Mouse (Mus musculus): ENCODE measurements around the gene Wdr93. TPM values are rescaled to one million over a fixed set of nuclear protein-coding genes. Genes with fewer than 3 reads are reported as not detected.
A peak's percentile ranks its signal among the peaks of the same experiment; 100 is the strongest.

Wdr93 gene
- polyA plus RNA-seq, 1 experiment from 2014 or later, result 0.52 TPM

DNA sequence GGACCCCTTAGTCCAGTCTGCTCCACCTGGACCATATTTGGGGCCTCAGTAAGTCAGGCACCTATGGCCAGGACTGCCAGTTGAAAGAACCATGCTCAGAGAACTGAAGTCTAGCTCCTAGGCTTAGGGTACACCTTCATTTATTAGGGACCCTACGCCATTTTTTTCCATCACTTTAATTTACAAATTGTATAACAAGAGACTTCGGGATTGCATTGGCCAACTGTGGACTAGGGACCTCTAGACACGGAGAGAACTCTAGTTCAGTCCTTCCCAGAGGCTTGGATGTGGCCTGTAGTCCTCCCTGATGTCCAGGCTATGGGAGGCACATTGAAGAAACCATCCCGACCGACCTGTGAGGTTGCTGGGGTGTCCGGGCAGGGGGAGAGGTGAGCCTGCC is 50.7 kb downstream of the Wdr93 start, which contains the start of gene Mesp1:
Gene Mesp1, minus strand, starts transcription at position 101 of the 400 bp plus-strand sequence.
- Histone ChIP-seq H3K4me3 (peak within 1 kb of the TSS; percentile 46), H3K9me3 (no peaks in the 10 kb centered on the region), H3K27me3 (ENCODE audit: insufficient read depth, poor library complexity, severe bottlenecking) (peaks cover 89% of the 10 kb centered on the region), H3K27ac (peak within 1 kb of the TSS; percentile 30), H3K36me3 (no peaks in the 10 kb centered on the region), H3K4me1 (replicated peaks) (peaks cover 44% of the 10 kb centered on the region)
- DNase-seq (ENCODE audit: low spot score), result no peak
- WGBS, result 74% methylated on average over 6 of the region's 6 CpGs

DNA sequence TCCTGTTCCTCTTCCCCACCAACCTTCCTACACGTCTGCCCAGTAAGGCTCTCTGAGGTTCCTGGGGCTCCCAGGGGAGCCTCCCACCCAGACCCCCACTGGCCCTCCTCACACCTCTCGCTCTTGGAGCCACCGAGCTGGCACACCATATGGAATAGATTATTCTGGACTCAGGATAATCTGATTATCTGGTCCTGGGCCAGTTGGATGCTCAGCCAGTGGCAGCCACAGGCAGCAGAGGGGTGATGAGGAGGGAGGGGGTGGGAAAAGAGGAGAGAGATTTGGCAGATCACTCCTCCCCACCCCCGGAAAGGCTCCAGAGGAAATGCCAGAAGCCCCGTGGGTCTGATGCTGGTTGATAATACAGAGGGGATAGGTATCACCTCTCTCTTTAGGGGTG is 55.6 kb downstream of the Wdr93 start:
- Histone ChIP-seq H3K27ac (no peak overlapping the region), H3K4me3 (no peak overlapping the region), H3K36me3 (no peaks in the 10 kb centered on the region), H3K27me3 (ENCODE audit: insufficient read depth, poor library complexity, severe bottlenecking) (peaks cover 53% of the 10 kb centered on the region), H3K9me3 (no peaks in the 10 kb centered on the region), H3K4me1 (replicated peaks) (peaks cover 17% of the 10 kb centered on the region)
- WGBS, result 35% methylated on average over 5 of the region's 5 CpGs
- no peak for DNase-seq (ENCODE audit: low spot score)

DNA sequence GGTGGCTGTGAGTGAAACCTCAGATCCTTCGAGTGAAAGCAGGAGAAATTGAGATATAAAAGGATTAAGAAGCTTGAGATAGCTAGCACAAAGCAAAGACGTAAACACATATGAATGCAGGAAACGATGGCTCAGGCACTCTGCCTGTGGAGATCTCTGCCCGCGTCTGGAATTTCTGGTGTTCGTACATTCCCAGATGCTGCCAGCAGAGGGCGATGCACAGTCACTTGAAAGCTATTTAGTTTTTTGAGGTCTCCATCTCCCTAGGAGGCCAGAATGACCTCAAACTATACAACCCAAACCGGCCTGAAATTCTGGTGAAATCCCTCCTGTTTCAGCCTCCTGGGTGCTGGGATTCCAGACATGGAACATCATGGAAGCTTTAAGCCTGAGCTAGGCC is 56.1 kb downstream of the Wdr93 start:
- H3K9me3 ChIP-seq, result no peaks in the 10 kb centered on the region
- H3K4me3 ChIP-seq, result no peak overlapping the region
- peak; percentile 86 for DNase-seq (ENCODE audit: low spot score)
- H3K4me1 ChIP-seq (replicated peaks), result peaks cover 17% of the 10 kb centered on the region
- H3K27me3 ChIP-seq (ENCODE audit: insufficient read depth, poor library complexity, severe bottlenecking), result peaks cover 49% of the 10 kb centered on the region
- no peaks in the 10 kb centered on the region for H3K36me3 ChIP-seq
- WGBS, result 8% methylated on average over 8 of the region's 8 CpGs
- no peak overlapping the region for H3K27ac ChIP-seq

DNA sequence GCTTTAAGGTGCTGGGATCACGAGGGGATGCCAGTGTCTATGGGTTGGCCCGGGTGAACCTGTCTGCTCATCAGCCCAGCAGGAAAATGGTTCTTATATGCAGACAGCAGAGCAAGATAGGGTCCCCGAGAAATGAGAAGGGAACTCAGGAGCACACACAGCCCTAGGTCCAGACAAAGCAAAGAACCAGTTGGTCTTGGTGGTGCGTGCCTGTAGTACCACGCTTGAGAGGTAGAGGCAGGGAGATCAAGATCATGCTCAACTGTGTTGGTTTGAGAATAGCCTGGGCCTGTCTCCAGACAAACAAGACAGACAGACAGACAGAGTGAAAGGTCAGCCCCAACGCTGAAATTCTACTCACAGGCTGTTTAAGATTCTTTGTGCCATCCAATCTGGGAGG is 56.5 kb downstream of the Wdr93 start:
- Histone ChIP-seq H3K27me3 (ENCODE audit: insufficient read depth, poor library complexity, severe bottlenecking) (peaks cover 44% of the 10 kb centered on the region), H3K4me1 (replicated peaks) (peaks cover 17% of the 10 kb centered on the region), H3K9me3 (no peaks in the 10 kb centered on the region), H3K27ac (no peak overlapping the region), H3K4me3 (no peak overlapping the region), H3K36me3 (no peaks in the 10 kb centered on the region)
- no peak for DNase-seq (ENCODE audit: low spot score)
- 77% methylated on average over 6 of the region's 6 CpGs for WGBS

DNA sequence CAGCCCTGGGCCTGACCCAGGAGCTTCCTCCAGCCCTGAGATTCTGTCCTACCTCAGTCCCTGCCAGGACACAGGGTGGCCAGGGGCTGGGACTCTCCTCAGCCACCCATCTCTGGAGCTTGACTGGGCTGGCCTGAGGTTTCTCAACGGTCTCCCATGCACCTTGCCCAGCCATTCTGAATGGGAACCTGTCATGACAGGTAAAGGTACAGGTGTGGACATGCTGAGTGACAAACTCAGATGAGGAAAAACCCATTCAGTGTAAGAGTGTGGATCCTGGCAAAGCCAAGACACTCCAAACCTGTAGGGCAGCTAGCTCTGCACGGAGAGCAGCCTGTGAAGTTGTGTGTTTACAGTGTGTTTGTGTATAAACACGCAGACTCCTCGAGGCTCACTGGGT is 57.4 kb downstream of the Wdr93 start:
- no peak overlapping the region for H3K4me3 ChIP-seq
- H3K36me3 ChIP-seq, result no peaks in the 10 kb centered on the region
- no peak for DNase-seq (ENCODE audit: low spot score)
- peaks cover 36% of the 10 kb centered on the region for H3K27me3 ChIP-seq (ENCODE audit: insufficient read depth, poor library complexity, severe bottlenecking)
- H3K4me1 ChIP-seq (replicated peaks), result peaks cover 17% of the 10 kb centered on the region
- H3K27ac ChIP-seq, result no peak overlapping the region
- 84% methylated on average over 4 of the region's 4 CpGs for WGBS
- H3K9me3 ChIP-seq, result no peaks in the 10 kb centered on the region

DNA sequence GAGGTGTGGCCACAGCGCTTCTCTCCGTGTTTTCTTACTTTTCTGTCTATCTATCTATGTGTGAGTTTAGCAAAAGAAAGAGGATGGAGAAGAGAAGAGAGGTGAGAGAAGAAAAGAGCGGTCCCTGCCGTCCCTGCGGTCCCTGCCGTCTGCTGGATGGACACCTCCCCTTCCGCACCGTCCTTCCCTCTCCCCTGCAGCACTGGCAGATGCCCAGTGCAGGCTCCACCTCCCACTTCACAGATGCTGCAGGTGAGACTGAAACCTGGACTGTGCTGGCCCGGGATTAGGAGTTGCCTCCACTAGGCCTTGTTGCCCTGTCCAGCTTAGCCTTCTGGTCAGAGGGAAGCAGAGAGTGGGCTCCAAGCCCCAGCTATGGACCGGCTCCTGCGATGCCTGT is 58.4 kb downstream of the Wdr93 start:
- Histone ChIP-seq H3K9me3 (no peaks in the 10 kb centered on the region), H3K4me1 (replicated peaks) (peaks cover 17% of the 10 kb centered on the region), H3K27ac (no peak overlapping the region), H3K27me3 (ENCODE audit: insufficient read depth, poor library complexity, severe bottlenecking) (peaks cover 25% of the 10 kb centered on the region), H3K4me3 (no peak overlapping the region), H3K36me3 (no peaks in the 10 kb centered on the region)
- no peak for DNase-seq (ENCODE audit: low spot score)
- 77% methylated on average over 11 of the region's 11 CpGs for WGBS

DNA sequence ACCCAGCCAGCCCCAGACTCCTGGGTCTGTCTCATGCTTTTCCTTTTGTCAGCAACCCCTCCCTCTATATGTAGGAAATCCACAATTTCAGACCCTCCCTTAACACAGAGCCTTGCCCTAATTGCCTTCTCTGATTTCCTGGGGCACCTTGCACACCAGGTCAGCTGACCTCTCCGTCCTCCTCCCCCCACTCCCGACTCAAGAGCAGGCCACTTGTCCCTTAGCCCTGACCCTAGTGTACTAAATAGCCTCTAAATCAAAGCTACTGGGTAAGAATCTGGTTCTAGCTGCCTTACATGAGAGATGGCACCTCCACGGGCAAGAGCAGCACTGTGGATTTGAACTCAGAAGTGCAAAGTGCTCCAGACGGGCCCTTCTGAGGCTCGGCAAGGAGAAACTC is 59.1 kb downstream of the Wdr93 start:
- Histone ChIP-seq H3K4me1 (replicated peaks) (peaks cover 14% of the 10 kb centered on the region), H3K9me3 (no peaks in the 10 kb centered on the region), H3K27ac (no peak overlapping the region), H3K36me3 (no peaks in the 10 kb centered on the region), H3K27me3 (ENCODE audit: insufficient read depth, poor library complexity, severe bottlenecking) (peaks cover 20% of the 10 kb centered on the region; the same call in 1 of the 2 replicates), H3K4me3 (no peak overlapping the region)
- no peak for DNase-seq (ENCODE audit: low spot score)
- 65% methylated on average over 5 of the region's 5 CpGs for WGBS

DNA sequence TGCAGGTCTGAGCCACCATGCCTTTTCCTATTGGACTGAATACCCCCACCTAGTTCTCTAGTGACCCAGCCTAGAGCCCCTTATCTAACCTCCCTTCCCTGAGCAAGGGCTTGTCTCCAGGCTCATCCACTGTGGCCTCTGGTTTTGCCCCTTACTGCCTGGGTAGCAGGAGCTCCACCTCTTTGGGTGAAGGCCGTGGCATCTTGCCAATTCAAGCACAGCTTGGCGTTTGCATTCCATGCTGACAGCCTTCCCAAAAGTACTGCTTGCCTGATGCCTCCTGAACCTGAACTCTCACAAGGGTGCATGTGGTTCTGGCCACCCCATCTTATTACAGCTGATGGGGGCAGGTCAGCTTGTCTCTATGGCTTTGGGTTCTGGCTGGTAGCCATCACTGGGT is 60.9 kb downstream of the Wdr93 start:
- no peak for DNase-seq (ENCODE audit: low spot score)

DNA sequence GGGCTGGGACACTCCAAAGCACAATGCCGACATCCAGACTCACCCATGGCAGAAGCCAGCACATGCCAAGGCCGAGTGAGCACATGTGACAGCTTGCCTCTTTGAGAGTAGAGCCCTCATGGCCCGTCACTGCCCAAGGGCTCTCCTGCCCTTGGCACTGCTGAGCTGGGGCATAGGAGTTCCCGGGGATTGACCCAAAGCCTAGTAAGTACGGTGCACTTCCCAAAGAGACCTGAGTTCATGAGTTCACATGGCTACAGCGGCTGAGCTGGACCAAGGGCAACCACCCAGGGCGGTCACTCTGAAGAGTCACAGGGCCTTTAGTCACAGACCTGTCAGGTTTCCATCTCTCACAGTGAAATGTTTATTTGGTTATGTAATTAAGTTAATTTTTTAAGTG is 65.6 kb downstream of the Wdr93 start:
- 87% methylated on average over 7 of the region's 7 CpGs for WGBS
- Histone ChIP-seq H3K27ac (no peak overlapping the region), H3K4me1 (replicated peaks) (peaks cover 10% of the 10 kb centered on the region), H3K36me3 (no peaks in the 10 kb centered on the region), H3K4me3 (no peak overlapping the region), H3K27me3 (ENCODE audit: insufficient read depth, poor library complexity, severe bottlenecking) (peaks cover 40% of the 10 kb centered on the region), H3K9me3 (no peaks in the 10 kb centered on the region)
- no peak for DNase-seq (ENCODE audit: low spot score)

More for the DNA sequence above, 60.9 kb downstream of the Wdr93 start:
- Histone ChIP-seq H3K36me3 (no peaks in the 10 kb centered on the region), H3K4me1 (replicated peaks) (peaks cover 4% of the 10 kb centered on the region; the same call in 1 of the 2 replicates), H3K27ac (no peak overlapping the region), H3K27me3 (ENCODE audit: insufficient read depth, poor library complexity, severe bottlenecking) (0 out of 2 replicates have a peak, but pooled peaks cover 8% of the 10 kb centered on the region), H3K9me3 (no peaks in the 10 kb centered on the region), H3K4me3 (no peak overlapping the region)
- WGBS, result 85% methylated on average over 2 of the region's 2 CpGs

DNA sequence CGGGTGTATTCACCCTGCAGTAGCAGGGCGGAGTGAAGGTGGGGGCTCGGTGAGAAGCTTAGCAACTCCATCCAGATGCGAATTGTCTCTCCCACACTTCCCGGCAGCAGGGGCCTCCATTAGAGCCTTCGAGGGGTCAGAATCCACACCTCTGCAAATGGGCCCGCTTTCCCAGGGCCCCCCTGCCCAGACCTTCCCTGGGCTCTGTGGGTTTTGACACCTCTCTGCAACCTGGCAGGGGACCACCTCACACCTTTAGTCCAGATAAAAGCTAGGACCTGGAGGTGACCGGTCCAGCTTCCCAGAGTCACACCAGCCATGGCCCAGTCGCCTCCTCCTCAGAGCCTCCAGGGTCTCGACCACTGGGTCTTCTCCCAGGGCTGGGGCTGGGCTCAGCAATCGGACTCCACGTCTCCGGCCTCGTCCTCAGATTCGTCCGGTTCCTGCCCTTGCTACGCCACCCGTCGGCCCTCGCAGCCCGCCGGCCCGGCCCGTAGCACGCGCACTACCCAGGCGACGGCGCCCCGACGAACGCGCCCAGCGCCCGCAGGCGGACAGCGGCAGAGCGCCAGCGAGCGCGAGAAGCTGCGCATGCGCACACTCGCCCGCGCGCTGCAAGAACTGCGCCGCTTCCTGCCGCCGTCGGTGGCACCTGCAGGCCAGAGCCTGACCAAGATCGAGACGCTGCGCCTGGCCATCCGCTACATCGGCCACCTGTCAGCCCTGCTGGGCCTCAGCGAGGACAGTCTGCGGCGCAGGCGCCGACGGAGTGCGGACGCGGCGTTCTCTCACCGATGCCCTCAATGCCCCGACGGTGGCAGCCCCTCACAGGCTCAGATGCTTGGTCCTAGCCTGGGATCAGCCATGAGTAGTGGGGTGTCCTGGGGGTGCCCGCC is 67.9 kb downstream of the Wdr93 start, which contains the start of gene Mesp2:
Gene Mesp2, plus strand, starts transcription at position 117 of the 896 bp plus-strand sequence.
- 19% methylated on average over 71 of the region's 71 CpGs for WGBS

DNA sequence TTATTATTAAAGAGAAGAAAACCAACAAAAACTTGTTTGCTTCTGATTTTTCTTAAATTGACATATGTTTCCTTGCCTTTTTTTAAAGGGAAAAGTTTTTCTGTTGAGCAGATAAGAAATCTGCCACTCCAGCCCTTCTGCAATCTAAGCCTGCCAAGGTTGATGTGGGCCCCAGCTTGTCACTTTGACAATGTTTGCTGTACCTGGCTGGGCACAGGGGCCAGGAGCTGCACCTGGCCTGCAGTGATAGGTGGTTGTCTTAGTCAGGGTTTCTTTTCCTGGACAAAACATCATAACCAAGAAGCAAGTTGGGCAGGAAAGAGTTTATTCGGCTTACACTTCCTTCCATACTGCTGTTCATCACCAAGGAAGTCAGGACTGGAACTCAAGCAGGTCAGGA is 70.4 kb downstream of the Wdr93 start:
- no peak overlapping the region for H3K4me3 ChIP-seq
- 88% methylated on average over 1 of the region's 1 CpGs for WGBS
- peaks cover 15% of the 10 kb centered on the region for H3K4me1 ChIP-seq (replicated peaks)
- H3K27me3 ChIP-seq (ENCODE audit: insufficient read depth, poor library complexity, severe bottlenecking), result peaks cover 56% of the 10 kb centered on the region
- no peaks in the 10 kb centered on the region for H3K9me3 ChIP-seq
- no peak for DNase-seq (ENCODE audit: low spot score)
- H3K27ac ChIP-seq, result no peak overlapping the region
- H3K36me3 ChIP-seq, result no peaks in the 10 kb centered on the region

More for the DNA sequence above, 67.9 kb downstream of the Wdr93 start, which contains the start of gene Mesp2:
- peaks cover 10% of the 10 kb centered on the region for H3K4me1 ChIP-seq (replicated peaks)
- peak within 1 kb of the TSS; percentile 78 for H3K27ac ChIP-seq
- H3K4me3 ChIP-seq, result peak within 1 kb of the TSS; percentile 49
- H3K9me3 ChIP-seq, result no peaks in the 10 kb centered on the region
- peak; percentile 75 for DNase-seq (ENCODE audit: low spot score)
- H3K27me3 ChIP-seq (ENCODE audit: insufficient read depth, poor library complexity, severe bottlenecking), result peaks cover 40% of the 10 kb centered on the region
- no peaks in the 10 kb centered on the region for H3K36me3 ChIP-seq

DNA sequence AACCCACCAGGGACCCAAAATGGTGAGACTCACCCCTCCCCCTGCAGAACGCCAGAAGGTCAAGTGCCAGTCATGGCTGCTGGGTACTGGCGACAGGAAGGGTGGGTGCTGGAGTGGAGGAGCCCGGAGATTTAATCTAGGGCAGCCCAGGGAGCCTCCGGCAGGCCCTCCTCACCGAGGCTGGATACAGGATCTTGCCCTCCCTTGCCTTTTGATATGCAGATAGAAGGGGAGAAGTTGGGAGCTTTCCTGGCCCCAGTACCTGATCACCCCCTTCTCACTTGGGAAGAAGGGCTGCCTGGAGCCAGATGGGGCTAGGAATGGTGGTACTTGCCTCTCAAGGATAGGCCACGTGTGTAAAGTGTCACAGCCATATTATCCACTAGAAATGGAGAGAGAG is 75.4 kb downstream of the Wdr93 start:
- 6% methylated on average over 6 of the region's 6 CpGs for WGBS
- Histone ChIP-seq H3K9me3 (no peaks in the 10 kb centered on the region), H3K4me1 (replicated peaks) (peaks cover 21% of the 10 kb centered on the region), H3K27me3 (ENCODE audit: insufficient read depth, poor library complexity, severe bottlenecking) (peaks cover 45% of the 10 kb centered on the region), H3K27ac (no peak overlapping the region), H3K36me3 (no peaks in the 10 kb centered on the region), H3K4me3 (no peak overlapping the region)
- no peak for DNase-seq (ENCODE audit: low spot score)

DNA sequence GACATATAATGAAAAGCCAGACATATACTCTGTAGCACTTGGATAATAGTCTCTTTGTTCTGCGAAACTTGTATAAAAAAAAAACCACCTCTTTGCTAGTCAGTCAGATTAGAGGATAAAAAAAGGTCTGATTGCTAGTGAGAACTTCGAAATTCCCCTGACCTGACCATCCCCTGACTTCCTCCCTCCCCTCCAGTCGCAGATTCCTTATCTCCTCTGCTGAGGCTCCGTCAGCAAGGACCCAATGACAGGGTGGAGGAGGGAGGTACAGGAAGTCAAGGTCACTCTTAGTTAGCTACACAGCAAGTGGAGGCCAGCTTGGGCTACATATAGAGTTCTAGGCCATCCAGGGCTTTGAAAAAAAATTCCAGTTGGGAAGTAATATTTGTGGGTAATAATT is 76.6 kb downstream of the Wdr93 start:
- Histone ChIP-seq H3K9me3 (no peaks in the 10 kb centered on the region; the same call in 1 of the 2 replicates), H3K36me3 (no peaks in the 10 kb centered on the region), H3K4me3 (no peak overlapping the region), H3K4me1 (replicated peaks) (peaks cover 21% of the 10 kb centered on the region), H3K27ac (no peak overlapping the region), H3K27me3 (ENCODE audit: insufficient read depth, poor library complexity, severe bottlenecking) (peaks cover 45% of the 10 kb centered on the region)
- WGBS, result 41% methylated on average over 4 of the region's 4 CpGs
- DNase-seq (ENCODE audit: low spot score), result no peak
